Mouse (Mus musculus) midbrain, embryonic 13.5 days (tissue): ENCODE measurements at regions not wholly inside any gene's neighbourhood (a gene's known extent, or its start where the extent isn't known, plus 50 kb on each side); places are given as distances from the start of the nearest gene placed in this dataset.
A peak's percentile ranks its signal among the peaks of the same experiment; 100 is the strongest.

Experiments
- ATAC-seq: fragments of 200-750 bp; cut with Nextera tagmentation; 2 replicates; pipeline ENCODE4 v1.8.0; 2017; ENCODE audit warnings: mild to moderate bottlenecking, moderate TSS enrichment, moderate library complexity
- H3K27ac ChIP-seq: fragments of 300-500 bp; sonication (generic); 2 replicates; pipeline ENCODE4 v1.5.1; 2015; ENCODE audit warnings: inconsistent platforms, mild to moderate bottlenecking, moderate library complexity
- H3K27me3 ChIP-seq: fragments of 300-500 bp; sonication (generic); 2 replicates; pipeline ENCODE4 v1.6.1; 2015; ENCODE audit warnings: mild to moderate bottlenecking, inconsistent platforms
- H3K36me3 ChIP-seq: fragments of 300-500 bp; sonication (generic); 2 replicates; pipeline ENCODE4 v1.6.1; 2015; ENCODE audit warnings: mild to moderate bottlenecking, inconsistent platforms
- H3K4me1 ChIP-seq: fragments of 300-500 bp; sonication (generic); replicated peaks from 2 replicates; pipeline ENCODE4 v1.6.1; 2015; ENCODE audit warnings: inconsistent platforms
- H3K4me2 ChIP-seq: fragments of 300-500 bp; sonication (generic); replicated peaks from 2 replicates; pipeline ENCODE4 v1.6.1; 2015; ENCODE audit warnings: moderate library complexity, mild to moderate bottlenecking, inconsistent platforms
- H3K4me3 ChIP-seq: fragments of 300-500 bp; sonication (generic); replicated peaks from 2 replicates; pipeline ENCODE4 v1.5.1; 2015; ENCODE audit warnings: mild to moderate bottlenecking, inconsistent platforms
- H3K9ac ChIP-seq: fragments of 300-500 bp; sonication (generic); replicated peaks from 2 replicates; pipeline ENCODE4 v1.6.1; 2015; ENCODE audit warnings: mild to moderate bottlenecking, inconsistent platforms
- H3K9me3 ChIP-seq: fragments of 300-500 bp; sonication (generic); 2 replicates; pipeline ENCODE4 v1.6.1; 2016; ENCODE audit warnings: mild to moderate bottlenecking, inconsistent platforms
- WGBS: fragments of 180-500 bp; shearing (Covaris S2); methylation state at CpG from one replicate; pipeline ENCODE4 v1.1.7; 2015; 5-methylcytosine and 5-hydroxymethylcytosine counted together

DNA sequence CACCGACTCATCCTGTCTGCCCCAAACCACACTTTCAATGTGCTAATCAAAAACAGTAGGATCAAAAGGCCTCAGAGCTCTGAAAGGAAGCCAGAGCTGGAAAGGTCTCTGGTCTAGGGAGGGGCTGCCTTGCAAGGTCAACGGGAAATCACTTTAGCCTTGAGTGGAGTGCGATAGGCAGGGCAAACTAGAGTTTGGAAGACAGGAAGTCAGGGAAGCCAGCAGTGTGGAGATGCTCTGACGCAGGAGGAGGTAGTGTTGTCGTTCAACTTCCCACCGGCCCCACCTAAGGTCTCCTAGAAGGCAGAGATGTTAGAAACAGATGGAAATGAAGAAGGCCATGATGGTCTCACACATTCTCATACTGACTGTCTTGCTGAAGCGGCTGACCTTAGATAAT is 52.0 kb upstream of the Trp53i11 start:
- Histone ChIP-seq H3K36me3 (no peaks in the 10 kb centered on the region), H3K4me1 (peaks cover 6% of the 10 kb centered on the region), H3K4me3 (no peak overlapping the region), H3K4me2 (no peak overlapping the region), H3K27ac (no peak overlapping the region), H3K9ac (no peak overlapping the region), H3K27me3 (no peaks in the 10 kb centered on the region), H3K9me3 (no peaks in the 10 kb centered on the region)
- WGBS, result 74% methylated on average over 7 of the region's 7 CpGs
- ATAC-seq, result no peak

DNA sequence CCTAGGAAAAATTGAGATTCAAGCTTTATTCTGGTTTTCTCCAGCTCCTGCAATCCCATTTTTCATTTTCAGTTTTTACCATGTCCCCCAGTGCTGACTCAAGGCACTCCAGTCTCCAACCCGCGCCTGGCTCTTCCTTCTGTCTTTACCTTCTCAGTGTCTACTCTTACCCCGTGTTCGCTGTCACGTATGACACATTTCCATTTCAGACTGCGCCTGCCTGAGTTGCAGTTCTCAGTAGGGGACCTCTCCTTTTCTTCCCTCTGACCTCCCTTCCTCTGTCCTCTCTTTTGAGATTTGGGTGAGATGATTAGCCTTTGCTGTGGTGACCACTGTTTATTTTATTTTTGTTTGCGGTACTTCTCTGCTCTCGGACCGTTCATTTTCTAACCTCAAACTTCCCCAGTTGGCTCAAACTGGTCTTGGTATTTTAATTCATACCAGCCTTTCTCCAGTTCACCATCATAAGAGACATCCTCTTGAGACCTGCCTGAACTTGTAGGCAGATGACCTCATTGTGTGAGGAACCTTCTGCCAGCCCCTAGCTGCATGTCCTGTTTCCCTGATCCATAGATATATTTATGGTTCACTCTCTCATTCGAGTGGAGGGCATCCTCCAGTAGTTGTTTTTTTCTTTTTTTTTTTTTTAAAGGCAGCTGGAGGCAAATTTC is 53.9 kb upstream of the Trp53i11 start:
- H3K4me3 ChIP-seq, result no peak overlapping the region
- 83% methylated on average over 10 of the region's 10 CpGs for WGBS
- H3K27me3 ChIP-seq, result no peaks in the 10 kb centered on the region
- H3K9ac ChIP-seq, result no peak overlapping the region
- peaks cover 10% of the 10 kb centered on the region for H3K4me1 ChIP-seq
- no peaks in the 10 kb centered on the region for H3K9me3 ChIP-seq
- H3K36me3 ChIP-seq, result no peaks in the 10 kb centered on the region
- no peak overlapping the region for H3K27ac ChIP-seq
- ATAC-seq, result no peak
- no peak overlapping the region for H3K4me2 ChIP-seq

DNA sequence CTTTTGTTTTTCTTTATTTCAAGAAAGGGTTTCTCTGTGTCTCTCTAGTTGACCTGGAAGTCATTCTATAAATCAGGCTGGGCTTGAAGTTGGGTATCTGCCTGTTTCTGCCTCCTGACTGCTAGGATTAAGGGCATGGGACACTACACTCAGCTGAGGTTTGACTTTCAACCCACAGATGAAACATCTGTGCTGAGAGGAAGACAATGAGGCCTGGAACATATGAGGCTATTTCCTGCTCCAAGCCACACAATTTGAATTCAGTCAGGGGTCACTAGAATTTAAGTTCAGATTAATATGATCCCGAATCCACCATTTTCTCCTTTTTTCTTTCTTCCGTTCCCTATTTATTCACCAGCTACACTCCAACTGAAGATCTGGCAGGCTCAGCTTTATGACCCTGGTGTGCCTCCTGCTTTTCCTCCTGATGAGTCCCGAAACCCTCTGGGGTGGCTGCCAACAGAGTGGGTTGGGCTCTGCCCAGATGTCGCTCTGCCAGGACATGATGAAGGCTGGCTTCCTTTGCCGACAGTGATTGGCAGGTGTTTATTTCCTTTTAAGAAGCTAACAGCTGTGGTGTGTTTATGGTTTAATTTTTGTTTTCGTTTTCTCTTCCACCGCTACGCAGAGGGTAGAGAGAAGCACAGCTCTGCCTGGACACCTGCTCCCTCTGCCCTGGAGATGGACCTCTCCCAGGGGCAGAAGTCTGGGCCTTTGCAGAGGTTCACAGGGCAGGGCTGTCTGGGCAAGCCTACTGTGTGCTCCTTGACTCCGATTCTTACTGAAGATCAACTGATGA is 55.3 kb upstream of the Trp53i11 start:
- Histone ChIP-seq H3K4me2 (no peak overlapping the region), H3K4me3 (no peak overlapping the region), H3K9ac (no peak overlapping the region), H3K27ac (no peak overlapping the region), H3K36me3 (no peaks in the 10 kb centered on the region), H3K4me1 (peaks cover 11% of the 10 kb centered on the region), H3K9me3 (no peaks in the 10 kb centered on the region), H3K27me3 (no peaks in the 10 kb centered on the region)
- peak; percentile 27; the same call in 1 of the 2 replicates for ATAC-seq
- 67% methylated on average over 9 of the region's 9 CpGs for WGBS

DNA sequence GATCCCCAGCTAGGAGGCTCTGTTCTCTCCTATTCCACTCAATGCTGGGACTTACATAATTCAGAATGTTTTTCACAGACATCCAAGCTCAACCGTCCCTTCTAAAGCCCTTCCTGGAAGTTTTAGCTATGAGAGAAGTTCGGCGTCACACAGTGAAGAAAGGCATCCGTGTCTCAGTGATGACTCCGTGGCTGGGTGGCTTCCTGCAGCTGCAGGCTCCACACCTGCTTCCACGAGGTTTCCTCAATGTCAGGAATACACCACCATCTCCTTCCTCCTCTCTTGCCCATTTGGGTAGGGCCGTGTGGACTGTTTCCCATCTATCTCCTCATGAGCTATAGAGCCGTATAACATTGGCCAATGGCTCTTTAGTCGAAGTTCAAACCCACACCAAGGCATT is 56.1 kb upstream of the Trp53i11 start:
- Histone ChIP-seq H3K4me3 (no peak overlapping the region), H3K9ac (no peak overlapping the region), H3K4me1 (peaks cover 19% of the 10 kb centered on the region), H3K27me3 (no peaks in the 10 kb centered on the region), H3K4me2 (no peak overlapping the region), H3K36me3 (no peaks in the 10 kb centered on the region), H3K9me3 (no peaks in the 10 kb centered on the region), H3K27ac (no peak overlapping the region)
- 81% methylated on average over 9 of the region's 9 CpGs for WGBS
- ATAC-seq, result no peak

DNA sequence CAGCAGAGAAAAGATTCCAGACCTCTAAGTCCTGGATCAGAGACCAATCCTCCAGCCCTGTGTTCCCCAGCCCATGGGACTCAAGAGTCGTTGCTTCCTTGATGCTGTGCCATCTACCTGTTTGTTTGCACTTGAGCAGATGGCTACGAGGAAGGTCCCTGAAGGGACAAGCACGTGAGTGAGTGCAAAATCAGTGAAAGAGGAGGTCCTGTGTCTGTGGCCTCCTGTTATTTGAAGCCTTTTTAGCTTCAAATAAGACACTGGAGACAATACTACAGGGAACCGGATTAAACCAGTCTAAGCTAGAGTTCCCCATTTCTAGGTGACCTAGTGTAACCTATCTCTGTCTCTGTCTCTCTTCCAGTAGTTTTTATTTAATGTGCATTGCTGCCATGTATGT is 58.2 kb upstream of the Trp53i11 start:
- Histone ChIP-seq H3K27me3 (no peaks in the 10 kb centered on the region), H3K9me3 (no peaks in the 10 kb centered on the region), H3K36me3 (no peaks in the 10 kb centered on the region), H3K4me3 (no peak overlapping the region), H3K4me1 (peaks cover 25% of the 10 kb centered on the region), H3K9ac (no peak overlapping the region), H3K27ac (no peak overlapping the region), H3K4me2 (no peak overlapping the region)
- WGBS, result 67% methylated on average over 4 of the region's 4 CpGs
- ATAC-seq, result no peak

DNA sequence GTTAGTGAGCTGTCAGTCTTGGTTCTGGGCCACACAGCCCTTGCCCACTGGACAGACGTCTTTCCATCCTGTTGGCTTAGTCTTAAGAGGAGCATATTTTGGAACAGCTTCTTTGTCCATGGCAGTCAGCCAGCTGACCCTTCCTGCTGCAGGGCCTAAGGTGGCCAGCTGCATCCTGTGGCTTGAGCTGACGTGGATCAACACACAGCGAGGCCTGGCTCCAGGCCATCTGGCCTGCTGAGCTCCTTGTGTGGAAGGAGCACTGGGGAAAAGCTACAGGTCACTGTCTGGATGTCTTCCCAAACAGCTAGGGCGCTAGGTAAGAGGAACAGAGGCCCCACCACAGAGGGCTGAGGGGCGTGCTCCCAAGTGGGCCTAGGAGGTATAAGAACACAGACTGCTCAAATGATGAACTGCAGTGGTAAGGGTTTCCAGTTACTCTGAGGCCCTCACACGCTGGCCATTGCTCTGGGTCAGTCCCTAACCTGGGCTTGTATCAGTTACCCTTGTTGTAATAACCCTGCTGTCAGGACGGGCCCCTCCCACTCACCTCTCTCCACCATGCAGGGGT is 60.7 kb upstream of the Trp53i11 start:
- H3K27ac ChIP-seq, result peak overlapping the region; percentile 61; the same call in 1 of the 2 replicates
- no peak overlapping the region for H3K9ac ChIP-seq
- no peaks in the 10 kb centered on the region for H3K27me3 ChIP-seq
- no peak overlapping the region for H3K4me2 ChIP-seq
- ATAC-seq, result 0 out of 2 replicates have a peak, but pooled peaks have one; percentile 5
- H3K36me3 ChIP-seq, result no peaks in the 10 kb centered on the region
- WGBS, result 55% methylated on average over 7 of the region's 7 CpGs
- H3K9me3 ChIP-seq, result no peaks in the 10 kb centered on the region
- no peak overlapping the region for H3K4me3 ChIP-seq
- peaks cover 34% of the 10 kb centered on the region for H3K4me1 ChIP-seq

DNA sequence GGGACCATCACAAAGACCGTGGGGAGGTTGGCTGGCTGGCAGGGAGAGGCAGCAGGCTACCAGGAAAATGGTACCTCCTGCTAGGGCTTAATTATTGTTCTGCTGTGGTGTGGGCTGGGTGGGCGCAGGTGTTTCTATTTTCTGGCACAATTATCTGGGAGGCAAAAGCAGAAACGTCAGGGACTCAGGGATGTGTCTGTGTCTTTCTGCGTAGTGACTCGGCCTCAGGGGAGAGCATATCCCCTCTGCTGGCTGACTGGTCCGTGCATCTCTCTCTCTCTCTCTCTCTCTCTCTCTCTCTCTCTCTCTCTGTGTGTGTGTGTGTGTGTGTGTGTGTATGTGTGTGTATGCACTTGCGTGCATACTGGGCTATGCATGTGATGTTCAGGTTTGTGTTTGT is 61.2 kb upstream of the Trp53i11 start:
- no peak overlapping the region for H3K4me2 ChIP-seq
- H3K4me1 ChIP-seq, result peaks cover 37% of the 10 kb centered on the region
- no peaks in the 10 kb centered on the region for H3K9me3 ChIP-seq
- 0 out of 2 replicates have a peak, but pooled peaks have one; percentile 6 for ATAC-seq
- no peak overlapping the region for H3K9ac ChIP-seq
- H3K36me3 ChIP-seq, result no peaks in the 10 kb centered on the region
- no peak overlapping the region for H3K4me3 ChIP-seq
- H3K27ac ChIP-seq, result peak overlapping the region; percentile 61
- no peaks in the 10 kb centered on the region for H3K27me3 ChIP-seq
- 50% methylated on average over 7 of the region's 7 CpGs for WGBS

DNA sequence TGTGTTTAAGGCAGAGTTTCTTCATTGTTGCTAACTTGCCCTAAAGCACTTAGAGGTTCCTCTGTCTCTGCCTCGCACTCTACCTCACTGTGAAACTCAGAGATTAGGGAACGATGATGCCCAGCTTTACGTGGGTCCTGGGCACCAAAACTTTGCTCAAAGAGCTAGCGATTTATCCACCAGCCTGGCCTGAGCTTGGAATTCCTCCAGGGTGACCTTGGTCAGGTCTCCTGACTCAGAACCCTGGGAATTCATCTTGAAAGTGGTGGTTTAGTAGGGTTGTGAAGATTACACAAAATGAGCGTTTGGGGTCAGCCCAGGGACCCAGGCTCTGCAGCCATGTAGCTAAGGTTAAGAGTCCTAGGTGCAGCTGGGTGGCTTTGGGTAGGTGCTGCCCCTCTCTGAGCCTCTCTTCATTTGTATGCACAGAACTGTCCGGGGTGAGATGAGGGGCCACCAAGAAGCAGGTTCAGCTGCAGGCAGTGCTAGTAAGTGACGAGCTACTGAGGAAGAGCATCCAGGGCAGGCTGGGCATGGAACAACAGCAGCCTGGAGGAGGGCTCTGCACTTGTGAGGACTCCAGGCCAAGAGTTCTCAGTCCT is 62.4 kb upstream of the Trp53i11 start:
- no peak overlapping the region for H3K4me3 ChIP-seq
- no peaks in the 10 kb centered on the region for H3K27me3 ChIP-seq
- H3K27ac ChIP-seq, result no peak overlapping the region
- no peaks in the 10 kb centered on the region for H3K9me3 ChIP-seq
- H3K4me2 ChIP-seq, result no peak overlapping the region
- H3K4me1 ChIP-seq, result peaks cover 37% of the 10 kb centered on the region
- WGBS, result 87% methylated on average over 7 of the region's 7 CpGs
- H3K36me3 ChIP-seq, result no peaks in the 10 kb centered on the region
- H3K9ac ChIP-seq, result no peak overlapping the region
- ATAC-seq, result no peak

DNA sequence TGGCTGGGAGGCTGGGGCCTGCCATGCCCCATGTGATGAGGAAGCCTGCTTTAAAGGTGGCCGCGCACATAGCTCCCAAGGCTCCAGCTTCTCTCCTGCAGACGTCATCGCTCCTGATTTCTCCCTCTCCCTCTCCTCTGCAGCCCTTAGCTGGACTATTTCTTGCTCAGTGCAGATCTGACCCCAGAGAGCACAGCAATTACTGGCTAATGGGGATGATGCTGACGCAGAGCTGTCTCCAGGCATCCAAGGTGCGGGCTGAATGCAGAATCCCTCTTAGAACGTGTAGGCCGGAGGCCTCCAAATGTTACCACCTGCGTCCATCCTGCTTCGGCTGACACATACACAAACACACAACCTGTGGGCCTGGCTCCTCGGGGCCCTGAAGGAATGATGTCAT is 63.5 kb upstream of the Trp53i11 start:
- Histone ChIP-seq H3K4me3 (no peak overlapping the region), H3K27ac (peak overlapping the region; percentile 31; the same call in 1 of the 2 replicates), H3K9ac (no peak overlapping the region), H3K4me2 (no peak overlapping the region), H3K9me3 (no peaks in the 10 kb centered on the region), H3K27me3 (no peaks in the 10 kb centered on the region), H3K4me1 (peaks cover 38% of the 10 kb centered on the region), H3K36me3 (no peaks in the 10 kb centered on the region)
- peak; percentile 34 for ATAC-seq
- 76% methylated on average over 11 of the region's 11 CpGs for WGBS

DNA sequence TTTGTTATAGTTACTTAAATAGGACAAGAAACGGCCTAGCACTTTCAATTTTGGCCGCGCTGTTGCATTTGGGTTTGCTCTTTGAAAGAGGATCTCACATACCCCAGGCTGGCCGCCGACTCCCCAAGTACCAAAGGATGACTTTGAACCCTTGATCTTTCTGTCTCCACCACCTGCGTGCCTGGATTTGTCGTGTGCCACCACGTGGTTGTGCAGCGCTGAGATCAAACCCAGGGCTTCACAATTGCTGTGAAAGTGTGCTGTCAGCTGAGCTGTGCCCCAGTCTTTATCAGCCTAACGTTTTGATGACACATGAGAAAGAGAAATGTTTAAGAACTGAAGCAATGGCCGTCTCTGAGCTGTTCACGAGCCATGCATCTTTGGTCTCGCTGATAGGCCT is 67.0 kb upstream of the Trp53i11 start:
- ATAC-seq, result no peak
- H3K4me2 ChIP-seq, result no peak overlapping the region
- H3K4me3 ChIP-seq, result no peak overlapping the region
- H3K27me3 ChIP-seq, result no peaks in the 10 kb centered on the region
- peaks cover 31% of the 10 kb centered on the region for H3K4me1 ChIP-seq
- H3K9ac ChIP-seq, result no peak overlapping the region
- WGBS, result 86% methylated on average over 13 of the region's 13 CpGs
- H3K9me3 ChIP-seq, result no peaks in the 10 kb centered on the region
- H3K36me3 ChIP-seq, result no peaks in the 10 kb centered on the region
- H3K27ac ChIP-seq, result no peak overlapping the region

DNA sequence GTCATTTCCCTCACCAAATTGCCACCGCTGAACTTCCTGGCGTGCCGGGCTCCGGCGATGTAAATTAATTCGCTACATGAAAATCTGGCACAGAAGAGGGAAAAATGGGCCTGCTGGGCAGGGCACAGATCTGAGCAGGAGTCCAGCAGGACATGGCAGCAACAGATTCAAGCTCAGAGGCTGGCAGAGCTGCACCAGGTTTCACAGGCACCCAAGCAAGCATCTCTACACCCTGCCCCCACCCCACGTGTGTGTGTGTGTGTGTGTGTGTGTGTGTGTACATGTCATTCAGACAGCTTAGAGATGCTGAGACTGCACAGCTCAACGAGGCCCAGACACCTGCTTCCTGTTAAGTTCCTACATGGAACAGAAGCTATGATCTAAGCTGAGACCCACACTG is 68.3 kb upstream of the Trp53i11 start:
- no peak overlapping the region for H3K4me3 ChIP-seq
- peaks cover 30% of the 10 kb centered on the region for H3K4me1 ChIP-seq
- H3K27ac ChIP-seq, result peak overlapping the region; percentile 14; the same call in 1 of the 2 replicates
- H3K4me2 ChIP-seq, result no peak overlapping the region
- ATAC-seq, result 0 out of 2 replicates have a peak, but pooled peaks have one; percentile 9
- no peak overlapping the region for H3K9ac ChIP-seq
- no peaks in the 10 kb centered on the region for H3K9me3 ChIP-seq
- 63% methylated on average over 8 of the region's 8 CpGs for WGBS
- no peaks in the 10 kb centered on the region for H3K27me3 ChIP-seq
- no peaks in the 10 kb centered on the region for H3K36me3 ChIP-seq

DNA sequence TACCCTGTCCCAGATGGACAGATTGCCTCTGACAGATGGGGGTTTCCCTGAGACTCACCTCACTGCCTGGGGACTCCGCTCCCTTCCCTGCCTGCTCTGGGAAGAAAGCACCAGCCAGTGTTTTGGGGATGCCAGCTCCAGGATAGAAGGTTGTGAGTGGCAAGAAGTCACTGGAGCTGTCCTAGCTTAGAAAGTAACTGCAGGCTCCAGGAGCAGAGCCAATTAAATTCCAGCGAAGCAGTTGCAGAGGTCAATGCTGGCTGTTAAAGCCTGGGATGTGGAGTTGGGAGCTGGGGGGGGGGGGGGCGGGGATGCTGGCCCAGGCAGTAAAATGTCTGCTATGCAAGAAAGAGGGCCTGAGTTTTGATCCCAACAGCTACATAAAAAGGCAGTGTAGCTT is 69.3 kb upstream of the Prdm11 start:
- Histone ChIP-seq H3K4me2 (no peak overlapping the region), H3K27ac (no peak overlapping the region), H3K9ac (no peak overlapping the region), H3K9me3 (no peaks in the 10 kb centered on the region), H3K27me3 (0 out of 2 replicates have a peak, but pooled peaks cover 2% of the 10 kb centered on the region), H3K36me3 (no peaks in the 10 kb centered on the region), H3K4me1 (peaks cover 17% of the 10 kb centered on the region), H3K4me3 (no peak overlapping the region)
- 62% methylated on average over 3 of the region's 3 CpGs for WGBS
- no peak for ATAC-seq
